Mouse (Mus musculus) ES-E14 (cell line): ENCODE data around the gene Ddx10. TPM values are rescaled to one million over a fixed set of nuclear protein-coding genes. Genes with fewer than 3 reads are reported as not detected.

ENCODE experiments used
- DNase-seq: peaks from one replicate; pipeline ENCODE4 v3.0.0-alpha.2; 2013; ENCODE audit warnings: low read depth, low spot score
- H3K27ac ChIP-seq: 2 replicates; pipeline ENCODE4 v1.5.1; 2012; ENCODE audit warnings: low read depth, mild to moderate bottlenecking, low read length, moderate library complexity, mixed read lengths; ENCODE audit not compliant: poor library complexity, insufficient read depth, severe bottlenecking
- H3K36me3 ChIP-seq: 2 replicates; pipeline ENCODE4 v1.6.1; 2012; ENCODE audit warnings: mild to moderate bottlenecking, low read length, moderate library complexity, mixed read lengths; ENCODE audit not compliant: control insufficient read depth, poor library complexity, insufficient read depth, severe bottlenecking
- H3K4me1 ChIP-seq, 2 experiments: fragments of 150-350 bp in 1 of 2; sonication (generic) in 1 of 2; 2 replicates each; pipeline ENCODE4 v1.6.1; 2012; ENCODE audit warnings: low read length in 2 of 2, mild to moderate bottlenecking in 1 of 2, mixed read lengths in 1 of 2; ENCODE audit not compliant: control insufficient read depth in 2 of 2, insufficient read depth in 2 of 2, poor library complexity in 1 of 2
- H3K4me3 ChIP-seq, 2 experiments: fragments of 150-350 bp in 1 of 2; sonication (generic) in 1 of 2; 2 replicates each; pipeline ENCODE4 v1.5.1; 2012; ENCODE audit warnings: low read length in 2 of 2, low read depth in 1 of 2, mild to moderate bottlenecking in 1 of 2, mixed read lengths in 1 of 2; ENCODE audit not compliant: insufficient read depth in 1 of 2, poor library complexity in 1 of 2, severe bottlenecking in 1 of 2
- H3K9ac ChIP-seq: 2 replicates; pipeline ENCODE4 v1.6.1; 2012; ENCODE audit warnings: low read depth, mild to moderate bottlenecking, low read length, mixed read lengths; ENCODE audit not compliant: poor library complexity, insufficient read depth, severe bottlenecking
- H3K9me3 ChIP-seq: fragments of 150-350 bp; sonication (generic); 2 replicates; pipeline ENCODE4 v1.6.1; 2012; ENCODE audit warnings: low read depth, mild to moderate bottlenecking, low read length; ENCODE audit not compliant: control insufficient read depth, insufficient read depth
- CHD2 ChIP-seq: IDR thresholded peaks from 2 replicates; pipeline ENCODE4 v1.6.1; 2014; ENCODE audit warnings: mild to moderate bottlenecking, low read depth, low read length, inconsistent platforms
- HCFC1 ChIP-seq: IDR thresholded peaks from 2 replicates; pipeline ENCODE4 v1.6.1; 2012; ENCODE audit warnings: low read length, inconsistent platforms, borderline replicate concordance; ENCODE audit not compliant: insufficient read depth
- MAFK ChIP-seq: IDR thresholded peaks from 2 replicates; pipeline ENCODE4 v1.6.1; 2014; ENCODE audit warnings: mild to moderate bottlenecking, low read depth, low read length, inconsistent platforms; ENCODE audit not compliant: insufficient read depth
- ZC3H11A ChIP-seq: IDR thresholded peaks from 2 replicates; pipeline ENCODE4 v1.6.1; 2012; ENCODE audit warnings: low read depth, mild to moderate bottlenecking, inconsistent platforms, low read length, borderline replicate concordance
- ZNF384 ChIP-seq: IDR thresholded peaks from 2 replicates; pipeline ENCODE4 v1.6.1; 2012; ENCODE audit warnings: low read depth, low read length, inconsistent platforms
- in situ Hi-C, 2 experiments: fragments of 600-800 bp; cut with MboI; formaldehyde crosslinking; loops; one replicate each; pipeline ENCODE4 v1.15.1; 2025; ENCODE audit warnings: low sequenced_read_pairs in 2 of 2, inconsistent platforms in 1 of 2; ENCODE audit not compliant: unreplicated experiment in 2 of 2
- total RNA-seq: library from RNA; depleted of rRNA; stranded (reverse); fragments of 300-350 nt; gene quantifications from 2 replicates; pipeline ENCODE4 v1.2.3, GENCODE M21; 2012

Gene Ddx10
- total RNA-seq, 1 experiment: 46.7 TPM

DNA sequence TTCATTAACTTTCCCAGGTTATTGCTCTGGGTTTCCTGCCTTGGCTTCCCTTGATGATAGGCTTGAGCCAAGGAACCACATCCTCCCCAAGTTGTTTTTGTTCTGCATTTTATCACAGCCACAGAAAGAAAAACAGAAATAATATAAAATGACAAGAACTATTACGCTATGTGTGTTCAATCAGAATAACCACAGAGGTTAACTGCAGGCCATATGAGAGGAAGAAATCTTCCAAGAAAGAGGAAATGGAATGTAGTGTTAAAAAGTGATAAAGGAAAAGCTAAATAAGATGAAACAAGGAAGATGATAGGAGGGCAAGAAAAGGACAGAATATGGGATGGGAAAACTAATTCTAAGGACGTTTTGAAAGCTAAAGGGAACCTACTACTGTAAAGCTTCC is 117.4 kb downstream of the Ddx10 start:
- DNase-seq: no peak
- TF ChIP-seq CHD2: no peak
- no peak for TF ChIP-seq ZNF384
- no peak for TF ChIP-seq MAFK
- no peak for TF ChIP-seq HCFC1
- no peak for TF ChIP-seq ZC3H11A
- H3K9me3 ChIP-seq: no peaks in the 10 kb centered on the region
- no peak overlapping the region for H3K9ac ChIP-seq
- H3K4me1 ChIP-seq: no peaks in the 10 kb centered on the region
- H3K27ac ChIP-seq: no peak overlapping the region
- H3K4me3 ChIP-seq: no peak overlapping the region
- no peaks in the 10 kb centered on the region for H3K36me3 ChIP-seq
- in situ Hi-C loops: no loop called here

DNA sequence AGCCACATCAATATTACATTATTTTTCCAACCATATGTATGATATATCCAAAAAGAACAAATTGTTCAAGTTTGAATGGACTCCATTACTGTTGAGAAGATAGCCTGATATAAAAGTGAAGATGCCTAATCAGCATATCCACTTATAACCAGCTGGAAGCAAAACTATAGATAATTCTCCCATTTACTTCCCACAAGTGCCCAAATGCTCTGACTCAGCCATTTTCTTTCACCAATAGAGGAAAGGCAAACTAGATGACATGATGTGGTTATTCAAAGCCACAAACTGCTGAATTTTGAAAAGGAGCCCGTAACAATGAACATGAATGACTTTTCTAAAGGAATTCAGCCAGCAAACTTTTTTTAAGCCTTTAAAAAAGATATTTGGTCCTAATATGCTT is 146.8 kb downstream of the Ddx10 start:
- no peak overlapping the region for H3K27ac ChIP-seq
- TF ChIP-seq MAFK: no peak

DNA sequence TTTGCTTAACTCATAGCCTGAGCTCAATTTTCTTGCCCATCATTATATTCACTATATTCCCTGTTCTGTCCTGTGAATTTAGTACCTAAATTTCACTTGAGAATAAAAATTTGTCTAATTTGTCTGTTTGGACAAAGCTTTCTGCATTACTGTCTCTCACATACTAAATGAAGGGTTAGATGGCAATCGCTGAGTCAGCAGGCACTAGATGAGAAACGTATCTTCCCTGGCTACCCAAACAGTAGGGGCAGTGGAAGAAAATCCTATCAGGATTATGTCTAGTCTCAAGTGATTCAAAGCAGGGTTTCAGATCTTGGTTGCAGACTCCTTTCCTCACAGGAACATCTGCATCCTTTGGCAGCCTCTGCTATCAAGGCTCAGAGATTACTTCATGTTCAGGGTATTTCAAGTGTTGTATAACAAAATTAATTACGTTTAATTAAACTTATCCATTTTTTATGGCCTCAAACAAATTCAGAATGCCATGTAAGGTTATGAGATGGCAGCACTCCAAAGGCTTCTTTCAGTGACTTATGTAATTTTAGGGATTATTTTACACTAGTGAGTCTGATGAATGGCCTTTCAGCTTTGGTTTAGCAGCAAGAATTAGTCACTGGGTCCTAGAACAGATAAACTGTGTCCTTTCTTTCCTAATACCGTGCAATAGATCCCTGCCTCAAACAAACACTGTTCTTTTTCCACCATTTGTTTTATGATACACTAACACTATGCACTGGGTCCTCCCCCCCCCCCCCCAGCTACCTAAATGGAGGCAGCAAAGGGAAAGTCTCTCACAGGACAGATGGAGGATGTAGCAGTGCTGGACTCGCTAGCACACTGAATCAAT is 152.3 kb downstream of the Ddx10 start:
- TF ChIP-seq HCFC1 (no peak), CHD2 (no peak), ZC3H11A (no peak), MAFK (peak; percentile 83), ZNF384 (no peak)
- in situ Hi-C loops: no loop called here
- no peak for DNase-seq
- no peak overlapping the region for H3K9ac ChIP-seq
- no peak overlapping the region for H3K27ac ChIP-seq
- H3K4me3 ChIP-seq: no peak overlapping the region
- H3K9me3 ChIP-seq: no peaks in the 10 kb centered on the region
- peaks cover 2% of the 10 kb centered on the region; the same call in 1 of the 2 replicates for H3K36me3 ChIP-seq
- no peaks in the 10 kb centered on the region for H3K4me1 ChIP-seq

More for the DNA sequence above, 146.8 kb downstream of the Ddx10 start:
- DNase-seq: no peak
- Histone ChIP-seq H3K4me1 (no peaks in the 10 kb centered on the region), H3K9me3 (no peaks in the 10 kb centered on the region), H3K9ac (no peak overlapping the region), H3K4me3 (no peak overlapping the region), H3K36me3 (peaks cover 2% of the 10 kb centered on the region; the same call in 1 of the 2 replicates)
- in situ Hi-C loops: no loop called here

DNA sequence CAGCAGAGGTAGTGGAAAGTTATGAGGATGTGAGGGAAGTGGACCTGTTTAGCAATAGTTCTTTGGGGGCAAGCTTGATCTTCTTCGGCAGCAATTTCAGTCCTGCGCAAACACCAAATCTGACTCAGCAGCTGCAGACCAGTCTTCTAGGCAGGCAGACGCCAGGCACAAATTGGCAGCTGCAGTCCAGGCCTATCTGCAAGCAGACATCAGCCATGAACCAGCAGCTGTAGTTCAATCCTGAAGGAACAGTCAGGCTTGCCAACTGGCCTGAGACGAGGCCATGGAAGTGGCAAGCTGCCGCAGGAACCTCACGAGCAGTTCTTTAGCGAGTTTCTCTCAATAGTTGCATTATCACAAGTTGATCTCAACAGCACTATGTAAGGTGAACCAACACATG is 153.3 kb downstream of the Ddx10 start:
- no peak for DNase-seq
- in situ Hi-C loops: no loop called here
- Histone ChIP-seq H3K4me1 (no peaks in the 10 kb centered on the region), H3K9ac (no peak overlapping the region), H3K36me3 (peaks cover 2% of the 10 kb centered on the region; the same call in 1 of the 2 replicates), H3K27ac (no peak overlapping the region), H3K4me3 (no peak overlapping the region), H3K9me3 (no peaks in the 10 kb centered on the region)
- no peak for TF ChIP-seq HCFC1
- TF ChIP-seq MAFK: no peak
- TF ChIP-seq CHD2: no peak
- TF ChIP-seq ZNF384: no peak
- TF ChIP-seq ZC3H11A: no peak

DNA sequence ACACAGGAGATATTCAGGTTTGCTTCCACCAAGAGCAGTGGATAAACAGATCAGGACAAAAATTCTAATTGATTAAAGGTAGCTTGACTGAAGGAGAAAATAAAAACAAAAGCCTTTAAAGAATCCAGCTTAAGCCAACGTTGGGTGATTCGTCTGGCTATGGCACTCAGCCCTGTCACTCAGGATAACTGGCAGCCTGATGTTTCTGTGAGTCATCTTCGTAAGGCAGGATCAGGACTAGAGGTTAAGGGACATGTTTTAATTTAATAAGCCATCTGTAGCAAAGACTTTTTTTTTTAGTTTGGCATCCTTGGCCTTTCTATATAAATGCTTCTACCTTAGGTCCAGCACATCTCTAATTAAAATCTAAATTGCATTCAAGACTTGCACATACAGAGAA is 170.2 kb downstream of the Ddx10 start:
- in situ Hi-C loops: no loop called here
- TF ChIP-seq ZNF384: no peak
- no peak for TF ChIP-seq HCFC1
- no peak for TF ChIP-seq MAFK
- TF ChIP-seq ZC3H11A: no peak
- TF ChIP-seq CHD2: no peak
- Histone ChIP-seq H3K27ac (no peak overlapping the region), H3K9me3 (no peaks in the 10 kb centered on the region), H3K4me1 (0 out of 4 replicates have a peak, but pooled peaks cover 2 to 3% of the 10 kb centered on the region in 2 experiments), H3K4me3 (no peak overlapping the region), H3K36me3 (no peaks in the 10 kb centered on the region), H3K9ac (no peak overlapping the region)
- no peak for DNase-seq
